Mouse (Mus musculus) hematopoietic stem cell, adult 5-6 weeks (primary cell): ENCODE results near the gene Tas2r113. TPM values are rescaled to one million over a fixed set of nuclear protein-coding genes. Genes with fewer than 3 reads are reported as not detected.
"Not testable (repeated sequence)": the region's sequence is repeated elsewhere in the genome, so short reads cannot be mapped to it uniquely, and the experiment has no call there.

Experiments used
- ATAC-seq, 2 experiments: fragments of 125-278 bp in 1 of 2; replicated peaks in 1 of 2; 2 replicates each; pipeline ENCODE4 v1.8.0; 2016 to 2017; ENCODE audit warnings: inconsistent platforms in 2 of 2, mild to moderate bottlenecking in 2 of 2, moderate number of reproducible peaks in 2 of 2, low read depth in 1 of 2, moderate TSS enrichment in 1 of 2; ENCODE audit not compliant: low FRiP score in 2 of 2, poor library complexity in 2 of 2, severe bottlenecking in 2 of 2, insufficient read depth in 1 of 2, low TSS enrichment in 1 of 2
- total RNA-seq: library from RNA; stranded (forward); fragments of 172-1452, 232-1000 nt; gene quantifications from 2 replicates; pipeline ENCODE4 v1.2.3, GENCODE M21; 2017

The Tas2r113 gene
- total RNA-seq = not detected in 2 replicates

DNA sequence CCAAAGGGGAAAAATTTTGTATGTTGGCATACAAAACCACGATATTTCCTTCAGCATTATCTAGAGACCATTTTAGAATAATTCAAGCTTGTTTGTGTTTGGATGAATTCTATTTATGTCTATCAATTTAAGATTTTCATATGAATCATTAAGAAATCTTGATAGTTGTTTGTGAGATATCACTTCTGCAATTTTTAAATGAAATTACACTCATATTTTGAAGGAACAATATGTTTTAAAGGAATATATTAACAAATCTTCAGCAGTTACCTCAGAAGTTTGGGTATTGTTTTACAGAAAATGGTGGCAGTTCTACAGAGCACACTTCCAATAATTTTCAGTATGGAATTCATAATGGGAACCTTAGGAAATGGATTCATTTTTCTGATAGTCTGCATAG lies at the start of gene Tas2r113:
Tas2r113 (plus strand) TSS at position 301 of the 400 bp plus-strand sequence.
- no peak for ATAC-seq

DNA sequence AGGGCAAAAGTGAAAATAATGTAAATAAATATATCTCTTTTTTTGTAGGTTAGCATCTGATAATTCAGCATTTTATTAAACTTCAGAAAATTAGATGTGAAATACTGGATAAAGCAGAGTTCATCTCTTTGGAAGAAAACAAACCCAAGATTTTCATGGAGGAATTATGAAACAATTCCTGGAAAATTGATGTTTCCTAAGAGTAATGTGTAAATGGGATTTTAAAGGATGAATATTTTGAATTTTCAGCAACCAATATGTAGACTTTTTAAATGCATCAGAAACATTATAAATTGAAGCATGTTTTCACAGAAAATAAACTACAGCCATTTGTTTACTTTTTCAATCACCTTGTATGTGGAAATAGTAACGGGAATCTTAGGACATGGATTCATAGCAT lies 46.0 kb upstream of the Tas2r113 start, which contains the start of gene Tas2r123:
Tas2r123 (plus strand) TSS at position 301 of the 400 bp plus-strand sequence.
- no peak for ATAC-seq

DNA sequence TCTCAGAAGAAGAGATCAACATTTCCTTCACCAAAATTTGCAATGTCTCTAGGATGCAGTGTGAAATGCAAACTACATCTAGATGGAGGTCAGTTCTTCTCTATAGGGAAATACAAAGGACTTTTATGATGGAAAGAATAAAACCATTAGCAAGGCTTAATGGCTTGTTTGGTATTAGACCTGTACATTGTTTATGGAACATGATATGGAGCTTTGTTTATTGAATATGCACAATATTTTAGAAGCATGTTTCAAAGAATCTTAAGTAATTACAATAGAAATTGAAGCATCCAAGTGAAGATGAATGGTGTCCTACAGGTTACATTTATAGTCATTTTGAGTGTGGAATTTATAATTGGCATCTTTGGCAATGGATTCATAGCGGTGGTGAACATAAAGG lies 37.7 kb upstream of the Tas2r113 start, which contains the start of gene Tas2r116:
Tas2r116 (plus strand) TSS at position 301 of the 400 bp plus-strand sequence.
- no peak for ATAC-seq

DNA sequence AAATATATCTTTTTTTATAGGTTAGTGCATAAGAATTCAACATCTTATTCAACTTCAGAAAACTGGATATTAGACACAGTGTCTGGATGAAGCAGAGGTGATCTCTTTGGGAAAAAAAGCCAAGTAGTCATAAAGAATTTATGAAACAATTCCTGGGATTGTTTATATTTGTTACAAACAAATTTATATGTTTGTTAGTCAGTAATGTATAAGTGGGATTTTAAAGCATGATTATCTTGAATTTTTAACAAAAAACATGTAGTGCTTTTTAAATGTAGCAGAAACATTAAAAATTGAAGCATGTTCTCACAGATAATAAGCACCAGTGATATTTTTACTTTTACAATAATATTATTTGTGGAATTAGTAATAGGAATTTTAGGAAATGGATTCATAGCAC lies 25.1 kb upstream of the Tas2r113 start, which contains the start of gene Tas2r110:
Tas2r110 (plus strand) TSS at position 301 of the 400 bp plus-strand sequence.
- ATAC-seq = no peak

DNA sequence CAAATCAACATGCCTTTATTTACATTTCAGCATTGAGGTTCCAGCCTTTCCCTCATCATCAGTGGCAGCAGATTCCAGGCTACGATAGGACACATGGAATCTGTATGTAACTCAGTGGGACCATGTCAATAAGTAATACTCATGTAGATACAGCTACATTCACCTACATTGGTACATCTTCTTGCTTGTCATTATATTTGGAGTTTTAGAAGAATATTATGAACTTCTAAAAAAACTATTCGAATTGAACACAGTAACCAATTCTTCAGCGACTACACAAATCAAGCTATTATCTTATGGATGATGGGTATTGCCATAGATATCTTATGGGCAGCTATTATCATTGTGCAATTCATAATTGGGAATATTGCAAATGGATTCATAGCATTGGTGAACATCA lies 16.5 kb downstream of the Tas2r113 start, which contains the start of gene Tas2r125:
Tas2r125 (plus strand) TSS at position 301 of the 400 bp plus-strand sequence.
- no peak for ATAC-seq

- ATAC-seq = not testable (repeated sequence)
Measured at GRCm38 (mm10) chr6:132941376-132941775, 48.6 kb downstream of the Tas2r113 start.

Other genes with a start within 250 kb of the Tas2r113 start
- gene A630073D07Rik, start 241.5 kb upstream of the Tas2r113 start, total RNA-seq = not detected in 2 replicates
- not detected in 2 replicates for gene Tas2r120, start 236.1 kb upstream of the Tas2r113 start, total RNA-seq
- gene Tas2r121, start 192.0 kb upstream of the Tas2r113 start, total RNA-seq = not detected in 2 replicates
- gene Tas2r122, start 181.1 kb upstream of the Tas2r113 start, total RNA-seq = not detected in 2 replicates
- gene Tas2r115, start 155.0 kb upstream of the Tas2r113 start, total RNA-seq = not detected in 2 replicates
- not detected in 2 replicates for gene Tas2r124, start 138.3 kb upstream of the Tas2r113 start, total RNA-seq
- gene Tas2r102, start 130.9 kb upstream of the Tas2r113 start, total RNA-seq = not detected in 2 replicates
- gene Tas2r136, start 114.8 kb upstream of the Tas2r113 start, total RNA-seq = not detected in 2 replicates
- not detected in 2 replicates for gene Tas2r117, start 90.2 kb upstream of the Tas2r113 start, total RNA-seq
- gene Tas2r123, start 45.9 kb upstream of the Tas2r113 start, total RNA-seq = not detected in 2 replicates
- not detected in 2 replicates for gene Tas2r116, start 37.6 kb upstream of the Tas2r113 start, total RNA-seq
- not detected in 2 replicates for gene Tas2r110, start 25.0 kb upstream of the Tas2r113 start, total RNA-seq
- not detected in 2 replicates for gene Tas2r125, start 16.6 kb downstream of the Tas2r113 start, total RNA-seq
- gene Tas2r129, start 58.1 kb downstream of the Tas2r113 start, total RNA-seq = not detected in 2 replicates
- gene Tas2r131, start 64.9 kb downstream of the Tas2r113 start, total RNA-seq = not detected in 2 replicates
- not detected in 2 replicates for gene Tas2r109, start 88.0 kb downstream of the Tas2r113 start, total RNA-seq
- gene Tas2r103, start 144.1 kb downstream of the Tas2r113 start, total RNA-seq = not detected in 2 replicates
- gene Tas2r140, start 162.8 kb downstream of the Tas2r113 start, total RNA-seq = not detected in 2 replicates
- gene Smim10l1, start 211.9 kb downstream of the Tas2r113 start, total RNA-seq = 119 and 149 TPM in 2 replicates